In genomic region chr2:6565175-6565574, GRCm38 (mm10) we compare ENCODE assay signal across 17 mouse cellular contexts.
"Had no signal": no experiment of that assay in that cellular context is flagged by ENCODE, and none has a peak within 500 bp of the region (broad histone marks: within the 10 kb centered on the region; RNA-seq: fewer than 3 reads in every experiment).

No protein-coding gene starts in this region.

- H3K4me3 ChIP-seq: neural tube, embryonic 12.5 days; neural tube, embryonic 13.5 days; neural tube, embryonic 15.5 days; stomach, embryonic 15.5 days had no signal

- H3K4me2 ChIP-seq: neural tube, embryonic 12.5 days; neural tube, embryonic 13.5 days; neural tube, embryonic 15.5 days; stomach, embryonic 15.5 days had no signal

- DNase-seq: retina, postnatal 1 day; right cerebral cortex, adult 18-20 months; right cerebral cortex, postnatal 14 days; right cerebral cortex, postnatal 25 days; right cerebral cortex, postnatal 4 days; spleen, adult 18-20 months; thymus, adult 18-20 months; thymus, adult 2 months; thymus, postnatal 14 days; thymus, postnatal 25 days; thymus, postnatal 36 days; thymus, postnatal 4 days had no signal

- H3K36me3 ChIP-seq: stomach, embryonic 15.5 days had no signal

- H3K9me3 ChIP-seq: neural tube, embryonic 12.5 days; neural tube, embryonic 13.5 days; neural tube, embryonic 15.5 days; stomach, embryonic 15.5 days had no signal

- H3K27me3 ChIP-seq: neural tube, embryonic 12.5 days; neural tube, embryonic 13.5 days; neural tube, embryonic 15.5 days; stomach, embryonic 15.5 days had no signal

- H3K4me1 ChIP-seq: neural tube, embryonic 12.5 days; neural tube, embryonic 13.5 days; neural tube, embryonic 15.5 days; stomach, embryonic 15.5 days had no signal

- H3K27ac ChIP-seq: neural tube, embryonic 12.5 days; neural tube, embryonic 13.5 days; neural tube, embryonic 15.5 days; stomach, embryonic 15.5 days; stomach, postnatal 0 days had no signal

- H3K9ac ChIP-seq: neural tube, embryonic 12.5 days; neural tube, embryonic 13.5 days; neural tube, embryonic 15.5 days; stomach, embryonic 15.5 days had no signal
